ENCODE assay signal across 23 mouse cellular contexts in genomic region chr1:71851268-71851667, GRCm38 (mm10).
"Had no signal": no experiment of that assay in that cellular context is flagged by ENCODE, and none has a peak within 500 bp of the region (broad histone marks: within the 10 kb centered on the region; RNA-seq: fewer than 3 reads in every experiment).

No protein-coding gene starts in this region.

- H3K27me3 ChIP-seq: heart, embryonic 12.5 days; hindbrain, embryonic 12.5 days; intestine, embryonic 15.5 days; kidney, embryonic 15.5 days; limb, embryonic 12.5 days; liver, embryonic 13.5 days; liver, embryonic 15.5 days had no signal

- H3K4me3 ChIP-seq: heart, embryonic 10.5 days; heart, embryonic 12.5 days; hindbrain, embryonic 10.5 days; hindbrain, embryonic 12.5 days; intestine, embryonic 15.5 days; kidney, embryonic 15.5 days; left cerebral cortex, adult 2 months; limb, embryonic 10.5 days; limb, embryonic 12.5 days; liver, embryonic 13.5 days; liver, embryonic 15.5 days had no signal

- ATAC-seq: hindbrain, embryonic 16.5 days; inflammation-experienced regulatory T-cells, adult 6 months; intestine, embryonic 15.5 days; intestine, postnatal 0 days had no signal

- H3K36me3 ChIP-seq: heart, embryonic 10.5 days; heart, embryonic 12.5 days; hindbrain, embryonic 10.5 days; hindbrain, embryonic 12.5 days; intestine, embryonic 15.5 days; kidney, embryonic 15.5 days; limb, embryonic 10.5 days; limb, embryonic 12.5 days; liver, embryonic 13.5 days; liver, embryonic 15.5 days had no signal

- DNase-seq: gastrocnemius, postnatal 14 days; heart, adult 18-20 months; heart, postnatal 10 days; heart, postnatal 4 days; kidney, adult 18-20 months; kidney, adult 9 months; kidney, postnatal 14 days; kidney, postnatal 36 days; liver; liver, embryonic 13.5 days had no signal
